Mouse (Mus musculus): Measurements from ENCODE around the gene Samd15.
A peak's percentile ranks its signal among the peaks of the same experiment; 100 is the strongest.
"Not testable (repeated sequence)": the region's sequence is repeated elsewhere in the genome, so short reads cannot be mapped to it uniquely, and the experiment has no call there.

The Samd15 gene

GRCm38 (mm10) chr12:87199206-87199972, at the start of gene Samd15:
Samd15 (plus strand) TSS chr12:87199723.
- peak; percentile 45 for DNase-seq

DNA sequence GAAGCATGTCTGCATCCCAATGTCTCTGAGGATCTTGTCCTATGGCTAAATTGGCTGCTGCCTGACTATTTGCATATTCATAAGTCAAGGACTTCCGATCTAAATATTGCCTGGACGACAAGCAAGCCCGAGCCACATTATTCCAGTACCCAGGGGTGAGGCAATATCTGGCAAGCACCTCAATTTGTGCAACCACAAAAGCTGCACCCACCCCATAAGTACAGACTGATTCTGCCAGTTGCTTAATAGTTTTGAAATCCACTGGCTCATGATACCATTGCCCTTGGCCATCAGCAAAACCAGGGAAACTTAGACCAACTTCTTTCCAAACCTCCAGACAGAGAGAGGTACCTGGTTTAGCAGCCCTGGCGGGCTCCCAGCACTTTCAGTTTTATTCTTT, 45.1 kb upstream of the Samd15 start:
- not testable (repeated sequence) for DNase-seq

- DNase-seq, result peak; percentile 78
These were observed 42.2 kb upstream of the Samd15 start for GRCm38 (mm10) chr12:87157361-87157760.

DNA sequence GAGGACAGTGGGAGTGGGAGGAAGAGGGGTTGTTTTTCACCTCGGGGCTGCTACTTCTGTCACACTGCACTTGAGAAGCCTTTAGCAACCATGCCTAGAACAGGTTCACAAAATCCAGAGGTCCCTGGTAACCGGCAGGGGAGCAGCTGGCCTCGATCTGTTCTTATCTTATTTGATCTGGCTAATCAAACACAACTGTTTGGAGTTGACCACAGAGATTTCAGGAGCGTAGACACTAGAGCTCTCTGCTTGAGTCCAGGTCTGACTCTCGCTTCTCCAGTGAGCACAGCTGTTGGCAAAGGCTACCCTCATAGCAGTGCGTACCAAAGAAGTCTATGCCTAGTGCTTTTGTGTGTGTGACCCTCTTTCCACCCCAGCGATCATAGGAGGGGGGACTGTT, 41.4 kb upstream of the Samd15 start:
- DNase-seq, result peak; percentile 25

- DNase-seq, result no peak
These were observed 39.2 kb upstream of the Samd15 start for GRCm38 (mm10) chr12:87160310-87160709.

- no peak for DNase-seq
These were observed 38.7 kb upstream of the Samd15 start for GRCm38 (mm10) chr12:87160815-87161214.

GRCm38 (mm10) chr12:87175194-87175946, 24.2 kb upstream of the Samd15 start:
- DNase-seq, result no peak

DNA sequence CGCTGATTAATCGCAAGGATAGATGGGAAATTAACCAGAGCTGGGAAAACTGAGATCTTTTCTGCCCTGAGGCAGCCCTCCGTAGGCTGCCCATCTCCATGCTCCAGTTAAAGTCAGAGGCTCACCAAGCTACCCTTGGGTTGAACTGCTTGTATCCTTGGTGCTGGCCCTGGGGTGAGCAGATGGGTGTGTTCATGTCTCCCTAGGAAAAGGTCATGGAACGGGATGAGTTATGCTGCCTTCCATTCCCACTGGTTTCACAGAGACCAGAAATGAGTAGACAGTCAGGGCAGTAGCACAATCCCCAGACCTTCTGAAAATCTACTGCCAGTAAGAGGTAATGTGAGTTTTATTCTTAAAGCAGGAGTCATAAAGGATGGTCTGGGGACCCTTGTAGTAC, 21.9 kb upstream of the Samd15 start:
- DNase-seq, result no peak

DNA sequence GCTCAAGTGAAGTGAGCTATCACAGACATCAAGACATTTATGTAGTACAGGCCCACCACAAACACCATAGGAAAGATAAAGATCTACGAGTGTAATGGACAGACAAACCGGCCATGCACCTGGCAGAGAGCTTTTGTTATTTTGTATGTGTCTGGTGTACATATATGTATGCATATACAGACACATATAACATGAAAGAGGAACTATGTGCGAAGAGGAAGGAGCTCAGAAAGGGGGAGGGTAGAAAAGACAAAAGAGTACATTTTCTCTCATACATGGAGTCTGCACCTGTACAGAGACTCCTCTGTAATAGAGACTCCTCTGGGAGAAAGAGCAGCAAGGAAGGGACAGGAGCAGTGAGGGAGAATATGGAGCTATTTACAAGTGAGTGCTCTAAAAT, 6.5 kb upstream of the Samd15 start:
- no peak for DNase-seq

GRCm38 (mm10) chr12:87195069-87195468, 4.5 kb upstream of the Samd15 start:
- DNase-seq, result no peak

DNA sequence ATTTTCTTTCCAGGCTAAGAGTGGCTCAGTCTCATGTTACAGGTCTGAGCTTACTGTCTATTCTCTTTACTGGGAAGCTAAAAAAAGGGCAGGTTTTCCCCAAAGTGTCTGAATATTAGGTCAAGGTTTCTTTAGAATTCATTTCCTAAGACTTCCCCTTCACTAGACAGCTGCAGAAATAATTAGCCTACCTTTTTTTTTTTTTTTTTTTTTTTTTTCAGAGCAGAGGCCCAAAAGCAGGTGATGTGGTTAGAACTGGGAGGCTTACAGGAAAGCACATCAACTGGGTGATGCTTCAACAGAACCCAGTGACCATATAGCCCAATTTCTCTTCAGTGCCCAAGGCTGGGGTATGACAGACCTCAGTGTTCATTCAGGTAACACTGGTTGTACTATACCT, 3.2 kb upstream of the Samd15 start:
- DNase-seq, result no peak

GRCm38 (mm10) chr12:87198792-87199191, 731 bp upstream of the Samd15 start:
- DNase-seq, result no peak

GRCm38 (mm10) chr12:87199973-87200586, 557 bp downstream of the Samd15 start, which contains the start of gene Tmed8:
Tmed8 (minus strand) TSS chr12:87200454.
- peak; percentile 80 for DNase-seq

- DNase-seq, result no peak
These were observed 2.2 kb downstream of the Samd15 start for GRCm38 (mm10) chr12:87201694-87202093.

DNA sequence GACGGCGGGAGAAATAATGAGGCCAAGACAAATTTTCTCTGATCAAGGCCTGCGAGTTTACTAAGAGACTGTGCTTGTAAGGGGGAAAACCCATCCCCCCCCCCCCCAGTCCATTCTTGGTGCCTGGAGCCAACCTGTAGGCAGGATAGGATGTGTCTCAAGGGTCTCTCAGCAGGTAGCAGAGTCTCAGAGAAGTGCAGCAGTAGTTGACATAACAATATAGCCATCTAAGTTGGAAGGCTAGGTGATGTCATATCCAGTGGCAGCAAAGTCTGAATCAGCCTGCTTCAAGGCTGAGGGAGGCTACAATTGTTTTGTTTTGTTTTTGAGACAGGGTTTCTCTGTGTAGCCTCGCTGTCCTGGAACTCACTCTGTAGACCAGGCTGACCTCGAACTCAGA, 6.3 kb downstream of the Samd15 start:
- not testable (repeated sequence) for DNase-seq

- DNase-seq, result no peak
These were observed 13.5 kb downstream of the Samd15 start for GRCm38 (mm10) chr12:87212844-87213606.

- DNase-seq, result no peak
These were observed 16.5 kb downstream of the Samd15 start for GRCm38 (mm10) chr12:87216053-87216452.

- DNase-seq, result no peak
These were observed 18.1 kb downstream of the Samd15 start for GRCm38 (mm10) chr12:87217596-87217995.

- DNase-seq, result no peak
These were observed 19.8 kb downstream of the Samd15 start for GRCm38 (mm10) chr12:87219362-87219761.

GRCm38 (mm10) chr12:87224950-87225349, 25.4 kb downstream of the Samd15 start:
- no peak for DNase-seq

DNA sequence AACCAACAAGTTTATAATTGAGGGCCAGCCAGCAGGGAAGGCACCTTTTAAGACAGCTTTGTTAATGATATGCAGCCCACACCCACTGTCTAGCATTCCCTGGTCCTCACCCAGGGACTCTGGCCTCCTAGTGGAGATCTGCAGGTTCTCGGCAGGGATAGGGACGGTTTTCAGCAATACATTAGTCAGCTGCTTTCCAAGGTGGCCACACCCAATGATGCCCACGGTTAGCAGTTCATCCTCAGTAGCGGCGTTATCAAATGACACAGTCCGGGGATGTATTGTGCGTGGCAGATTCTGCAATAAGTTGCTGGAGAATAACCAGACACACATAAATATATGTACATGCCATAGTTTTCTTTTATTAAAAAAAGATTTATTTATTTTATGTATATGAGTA, 27.3 kb downstream of the Samd15 start:
- DNase-seq, result no peak

DNA sequence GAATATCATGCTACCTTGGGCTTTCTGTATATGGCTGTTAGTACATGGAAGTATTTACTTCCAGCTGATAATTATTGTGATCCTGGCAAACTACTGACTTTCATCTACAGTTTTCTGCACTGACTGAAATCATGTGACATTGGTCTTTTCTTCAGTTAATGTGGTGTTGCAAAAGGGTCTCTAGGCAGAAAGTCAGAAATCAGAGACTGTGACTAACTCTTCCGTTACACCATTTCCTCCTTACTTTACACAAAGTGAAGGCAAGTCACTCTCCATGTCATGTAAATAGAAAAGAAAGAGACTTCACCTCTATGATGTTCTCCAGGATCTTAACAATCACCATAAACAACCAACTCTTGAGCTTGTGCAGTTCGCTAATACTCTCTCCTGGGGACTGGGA, 30.1 kb downstream of the Samd15 start:
- no peak for DNase-seq

- no peak for DNase-seq
These were observed 30.9 kb downstream of the Samd15 start for GRCm38 (mm10) chr12:87230379-87230895.
